ENCODE assay signal across 20 mouse cellular contexts in genomic region chr7:83734246-83734645, GRCm38 (mm10).
"Had no signal": no experiment of that assay in that cellular context is flagged by ENCODE, and none has a peak within 500 bp of the region (broad histone marks: within the 10 kb centered on the region; RNA-seq: fewer than 3 reads in every experiment).

No protein-coding gene starts in this region.

- ATAC-seq: midbrain, embryonic 16.5 days had no signal

- H3K27ac ChIP-seq: kidney, postnatal 0 days; left cerebral cortex, adult 2 months; limb, embryonic 12.5 days; limb, embryonic 15.5 days; liver, embryonic 15.5 days; midbrain, embryonic 12.5 days; neural tube, embryonic 13.5 days; stomach, embryonic 15.5 days had no signal

- DNase-seq: kidney, postnatal 36 days; layer of hippocampus, postnatal 36 days; lung, adult 2 months; lung, postnatal 14 days; lung, postnatal 4 days; retina, postnatal 1 day; right cerebral cortex, postnatal 25 days; spleen, adult 18-20 months; thymus, adult 18-20 months; thymus, postnatal 36 days had no signal

- H3K36me3 ChIP-seq: limb, embryonic 12.5 days; limb, embryonic 15.5 days; liver, embryonic 15.5 days; midbrain, embryonic 12.5 days; neural tube, embryonic 13.5 days; stomach, embryonic 15.5 days had no signal

- H3K9me3 ChIP-seq: limb, embryonic 12.5 days; limb, embryonic 15.5 days; liver, embryonic 15.5 days; midbrain, embryonic 12.5 days; neural tube, embryonic 13.5 days; stomach, embryonic 15.5 days had no signal

- H3K4me1 ChIP-seq: liver, embryonic 15.5 days; midbrain, embryonic 12.5 days had no signal

- H3K27me3 ChIP-seq: limb, embryonic 12.5 days; limb, embryonic 15.5 days; liver, embryonic 15.5 days; midbrain, embryonic 12.5 days; neural tube, embryonic 13.5 days; stomach, embryonic 15.5 days had no signal

- H3K4me3 ChIP-seq: left cerebral cortex, adult 2 months; limb, embryonic 12.5 days; limb, embryonic 15.5 days; liver, embryonic 15.5 days; midbrain, embryonic 12.5 days; myocyte; neural tube, embryonic 13.5 days; stomach, embryonic 15.5 days had no signal
